Mouse (Mus musculus) CH12.LX (cell line): ENCODE data around the gene Dlst. TPM values are rescaled to one million over a fixed set of nuclear protein-coding genes. Genes with fewer than 3 reads are reported as not detected.

Experiments used
- DNase-seq: peaks from one replicate; pipeline ENCODE4 v3.0.0-alpha.2; 2013; ENCODE audit errors: extremely low read depth
- H3K27ac ChIP-seq: 2 replicates; pipeline ENCODE4 v1.5.1; 2012; ENCODE audit warnings: low read depth, mild to moderate bottlenecking, control low read depth, moderate library complexity; ENCODE audit not compliant: insufficient read depth
- H3K27me3 ChIP-seq: replicated peaks from 2 replicates; pipeline ENCODE3; 2012; ENCODE audit warnings: inconsistent platforms
- H3K36me3 ChIP-seq, 2 experiments: replicated peaks in 1 of 2; 2 replicates each; pipeline versions ENCODE3 to v1.6.1; 2012; ENCODE audit warnings: inconsistent platforms in 1 of 2, low read length in 1 of 2, mild to moderate bottlenecking in 1 of 2, mixed read lengths in 1 of 2, moderate library complexity in 1 of 2; ENCODE audit not compliant: control insufficient read depth in 1 of 2, insufficient read depth in 1 of 2
- H3K4me1 ChIP-seq, 2 experiments: 2 replicates each; pipeline ENCODE4 v1.6.1; 2012; ENCODE audit warnings: inconsistent platforms in 1 of 2, moderate library complexity in 1 of 2; ENCODE audit not compliant: insufficient read depth in 2 of 2, control insufficient read depth in 1 of 2
- H3K4me2 ChIP-seq: 2 replicates; pipeline ENCODE4 v1.6.1; 2012; ENCODE audit warnings: low read depth, mild to moderate bottlenecking, control low read depth; ENCODE audit not compliant: poor library complexity, insufficient read depth, severe bottlenecking
- H3K4me3 ChIP-seq, 3 experiments: fragments of 150-350 bp in 1 of 3; sonication (generic) in 1 of 3; replicated peaks in 1 of 3; 2 replicates each; pipeline versions ENCODE3 to v1.5.1; 2011 to 2012; ENCODE audit warnings: low read depth in 2 of 3, low read length in 2 of 3, mild to moderate bottlenecking in 2 of 3, moderate library complexity in 2 of 3, control low read depth in 1 of 3, improper control_type of control experiment in 1 of 3, inconsistent platforms in 1 of 3, mixed read lengths in 1 of 3; ENCODE audit not compliant: poor library complexity in 1 of 3
- H3K79me2 ChIP-seq: replicated peaks from 2 replicates; pipeline ENCODE4 v1.6.1; 2012; ENCODE audit warnings: mild to moderate bottlenecking, moderate library complexity; ENCODE audit not compliant: control insufficient read depth, poor library complexity, insufficient read depth, severe bottlenecking; ENCODE audit errors: extremely low read depth
- H3K9ac ChIP-seq: 2 replicates; pipeline ENCODE4 v1.6.1; 2012; ENCODE audit warnings: low read depth, mild to moderate bottlenecking, control low read depth, moderate library complexity; ENCODE audit not compliant: insufficient read depth
- H3K9me3 ChIP-seq: replicated peaks from 2 replicates; pipeline ENCODE3; 2012; ENCODE audit warnings: low read length, inconsistent platforms, mixed read lengths
- BHLHE40 ChIP-seq: IDR thresholded peaks from 2 replicates; pipeline ENCODE4 v1.6.1; 2011; ENCODE audit warnings: mild to moderate bottlenecking, low read depth, low read length, improper control_type of control experiment
- CHD1 ChIP-seq: IDR thresholded peaks from 2 replicates; pipeline ENCODE4 v1.6.1; 2012; ENCODE audit warnings: low read depth, low read length, improper control_type of control experiment, inconsistent platforms
- CHD2 ChIP-seq: IDR thresholded peaks from 2 replicates; pipeline ENCODE4 v1.6.1; 2011; ENCODE audit warnings: low read length, improper control_type of control experiment
- ETS1 ChIP-seq: conservative IDR thresholded peaks from 2 replicates; pipeline ENCODE4 v1.6.1; 2012; ENCODE audit warnings: low read depth, mild to moderate bottlenecking, inconsistent platforms, low read length, improper control_type of control experiment, moderate library complexity
- GABPA ChIP-seq: IDR thresholded peaks from 2 replicates; pipeline ENCODE4 v1.6.1; 2012; ENCODE audit warnings: low read depth, low read length, improper control_type of control experiment, inconsistent platforms; ENCODE audit not compliant: insufficient replicate concordance
- HCFC1 ChIP-seq: IDR thresholded peaks from 2 replicates; pipeline ENCODE4 v1.6.1; 2012; ENCODE audit warnings: low read depth, mild to moderate bottlenecking, inconsistent platforms, low read length, improper control_type of control experiment
- IRF4 ChIP-seq: IDR thresholded peaks from 2 replicates; pipeline ENCODE4 v1.6.1; 2014; ENCODE audit warnings: low read depth, mild to moderate bottlenecking, inconsistent platforms, low read length, improper control_type of control experiment
- JUN ChIP-seq: IDR thresholded peaks from 2 replicates; pipeline ENCODE4 v1.6.1; 2011; ENCODE audit warnings: low read depth, mild to moderate bottlenecking, low read length, improper control_type of control experiment, moderate library complexity; ENCODE audit not compliant: insufficient read depth
- JUND ChIP-seq: conservative IDR thresholded peaks from 2 replicates; pipeline ENCODE4 v1.6.1; 2011; ENCODE audit warnings: low read depth, low read length, improper control_type of control experiment
- MEF2A ChIP-seq: IDR thresholded peaks from 2 replicates; pipeline ENCODE4 v1.6.1; 2014; ENCODE audit warnings: low read depth, mild to moderate bottlenecking, inconsistent platforms, low read length, improper control_type of control experiment, borderline replicate concordance
- MYC ChIP-seq: IDR thresholded peaks from 2 replicates; pipeline ENCODE4 v1.6.1; 2011; ENCODE audit warnings: low read depth, mild to moderate bottlenecking, improper control_type of control experiment, low read length
- NELFE ChIP-seq: IDR thresholded peaks from 2 replicates; pipeline ENCODE4 v1.6.1; 2011; ENCODE audit warnings: low read depth, low read length, improper control_type of control experiment
- NRF1 ChIP-seq: IDR thresholded peaks from 2 replicates; pipeline ENCODE4 v1.6.1; 2014; ENCODE audit warnings: low read depth, mild to moderate bottlenecking, inconsistent platforms, low read length, improper control_type of control experiment, moderate library complexity
- POLR2A ChIP-seq: IDR thresholded peaks from 2 replicates; pipeline ENCODE4 v1.6.1; 2011; ENCODE audit warnings: low read depth, mild to moderate bottlenecking, improper control_type of control experiment, low read length
- RAD21 ChIP-seq: IDR thresholded peaks from 2 replicates; pipeline ENCODE4 v1.6.1; 2011; ENCODE audit warnings: low read depth, mild to moderate bottlenecking, low read length, improper control_type of control experiment, moderate library complexity
- SMC3 ChIP-seq: IDR thresholded peaks from 2 replicates; pipeline ENCODE4 v1.6.1; 2011; ENCODE audit warnings: low read depth, low read length, improper control_type of control experiment
- TCF12 ChIP-seq: IDR thresholded peaks from 2 replicates; pipeline ENCODE4 v1.6.1; 2014; ENCODE audit warnings: low read depth, mild to moderate bottlenecking, inconsistent platforms, low read length, improper control_type of control experiment
- ZC3H11A ChIP-seq: IDR thresholded peaks from 2 replicates; pipeline ENCODE4 v1.6.1; 2012; ENCODE audit warnings: low read depth, mild to moderate bottlenecking, inconsistent platforms, low read length, improper control_type of control experiment
- ZNF384 ChIP-seq: IDR thresholded peaks from 2 replicates; pipeline ENCODE4 v1.6.1; 2012; ENCODE audit warnings: low read depth, low read length, improper control_type of control experiment, inconsistent platforms
- dilution Hi-C: fragments of 300-500 bp; cut with MboI; formaldehyde crosslinking; loops from 2 replicates; pipeline ENCODE4 v1.14.3; 2020; ENCODE audit warnings: low sequenced_read_pairs; ENCODE audit not compliant: extremely low pct_unique_long_range_greater_than_20kb, extremely low pct_ligation_motif_present
- in situ Hi-C: fragments of 300-500 bp; cut with MboI; formaldehyde crosslinking; loops from 3 replicates; pipeline ENCODE4 v1.14.3; 2019; ENCODE audit warnings: low sequenced_read_pairs, low pct_ligation_motif_present, low pct_unique_long_range_greater_than_20kb, mixed read lengths
- polyA plus RNA-seq: library from polyadenylated mRNA; unstranded; fragments of >175 nt; gene quantifications from 2 replicates; pipeline ENCODE4 v1.2.1, GENCODE M21; 2012; ENCODE audit warnings: low read depth; ENCODE audit not compliant: insufficient read length
- total RNA-seq, 2 experiments: library from RNA; depleted of rRNA; stranded (reverse); fragments of 300-350 nt in 1 of 2; fragments of >200 nt in 1 of 2; gene quantifications; 2 replicates each; pipeline ENCODE4 v1.2.3; 2012 to 2014

Gene Dlst
- total and polyA plus RNA-seq, 3 experiments, result 116 to 165 (median 144) TPM

DNA sequence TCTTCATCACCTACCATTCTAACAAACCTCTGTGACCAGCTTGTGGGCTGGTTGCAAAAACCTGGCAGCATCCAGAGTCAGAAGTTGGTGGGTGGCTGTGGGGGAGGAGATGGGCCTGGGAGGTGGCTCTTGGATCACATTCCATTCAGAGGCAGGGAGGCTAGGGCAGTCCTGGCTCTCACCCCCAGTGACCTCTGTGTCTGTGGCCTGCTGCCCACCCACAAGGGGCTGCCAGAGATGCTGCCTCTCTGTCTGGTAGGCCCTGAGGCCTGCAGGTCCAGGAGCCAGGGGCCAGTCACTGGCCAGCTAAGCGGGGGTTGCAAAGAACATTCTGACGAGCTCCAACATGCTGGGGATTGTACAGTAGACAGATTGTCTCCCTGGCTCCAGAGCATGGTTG, 67.7 kb downstream of the Dlst start:
- TF ChIP-seq NRF1 (no peak), ETS1 (no peak), CHD1 (no peak), CHD2 (no peak), SMC3 (no peak), NELFE (no peak), TCF12 (no peak), ZC3H11A (no peak), ZNF384 (no peak), IRF4 (no peak), MEF2A (no peak), JUN (no peak), GABPA (no peak), MYC (no peak), HCFC1 (no peak), BHLHE40 (no peak), RAD21 (no peak), POLR2A (no peak)
- in situ Hi-C loops (no loop called here), dilution Hi-C loops (no loop called here)
- Histone ChIP-seq H3K4me2 (no peak overlapping the region), H3K79me2 (no peaks in the 10 kb centered on the region), H3K9me3 (no peaks in the 10 kb centered on the region), H3K36me3 (no peaks in the 10 kb centered on the region), H3K4me1 (peaks cover 10 to 19% of the 10 kb centered on the region in 2 experiments), H3K27me3 (peaks cover 89% of the 10 kb centered on the region), H3K9ac (no peak overlapping the region), H3K4me3 (no peak overlapping the region), H3K27ac (no peak overlapping the region)
- DNase-seq, result no peak

DNA sequence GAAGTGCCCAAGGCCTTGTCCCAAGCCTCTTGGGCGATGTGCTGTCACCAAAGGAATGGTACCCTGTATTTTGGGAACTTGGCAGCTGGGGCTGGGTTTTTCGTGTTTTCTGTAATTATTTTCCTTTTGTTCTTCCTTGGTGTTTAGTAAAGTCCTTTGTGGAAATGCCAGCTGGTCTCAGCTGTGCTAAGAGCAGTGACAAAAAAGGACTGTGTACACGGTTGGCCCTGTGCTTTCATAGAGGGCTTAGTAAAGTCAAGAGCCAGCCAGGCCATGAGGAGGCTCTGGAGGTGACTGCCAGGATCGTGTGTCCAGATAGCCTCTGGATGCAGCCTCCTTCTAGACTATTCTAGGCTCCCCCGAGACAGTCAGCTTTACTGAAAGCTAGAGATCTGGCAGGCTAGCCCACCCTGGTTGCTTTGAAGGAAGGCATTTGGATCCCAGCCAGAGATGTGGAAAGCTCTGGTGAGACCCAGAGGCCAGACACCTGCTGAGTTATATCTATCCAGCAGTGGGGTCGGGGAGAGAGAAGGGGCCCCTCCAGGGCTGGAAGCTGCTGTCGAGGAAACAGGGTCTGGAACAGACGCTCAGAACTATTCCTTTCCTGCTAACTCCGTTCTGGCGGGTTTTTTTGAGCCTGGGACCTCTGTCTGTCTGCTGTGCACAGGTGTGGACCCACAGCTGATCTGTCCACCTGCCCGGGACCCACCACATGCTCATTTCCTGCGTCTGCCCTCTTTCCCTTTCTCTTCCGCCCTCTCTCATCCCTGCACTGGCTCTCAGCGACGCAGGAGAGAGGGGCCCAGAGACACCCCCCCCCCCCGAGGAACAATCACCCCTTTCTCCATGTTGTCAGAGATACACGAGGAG, 71.1 kb downstream of the Dlst start:
- no peak overlapping the region for H3K9ac ChIP-seq
- in situ Hi-C loops, result no loop called here
- H3K27me3 ChIP-seq, result peaks cover 82% of the 10 kb centered on the region
- H3K36me3 ChIP-seq, result no peaks in the 10 kb centered on the region
- DNase-seq, result no peak
- no peaks in the 10 kb centered on the region for H3K79me2 ChIP-seq
- no peak overlapping the region for H3K4me3 ChIP-seq
- TF ChIP-seq NELFE, result no peak
- TF ChIP-seq JUND, result no peak
- TF ChIP-seq BHLHE40, result no peak
- no peak for TF ChIP-seq JUN
- TF ChIP-seq RAD21, result no peak
- TF ChIP-seq, all 38 proteins: peak for 0
- no peaks in the 10 kb centered on the region for H3K9me3 ChIP-seq
- no peak overlapping the region for H3K27ac ChIP-seq
- H3K4me2 ChIP-seq, result no peak overlapping the region
- dilution Hi-C loops, result no loop called here
- peaks cover 10 to 14% of the 10 kb centered on the region in 2 experiments for H3K4me1 ChIP-seq
